Mouse (Mus musculus) thymus, adult 2 months (tissue): ENCODE results near the gene Gm17359.

Source experiments
- CTCF ChIP-seq: fragments of 200-500 bp; IDR thresholded peaks from 2 replicates; pipeline ENCODE4 v1.5.1; 2012; ENCODE audit warnings: mild to moderate bottlenecking, control low read depth, low read length, moderate library complexity, borderline replicate concordance; ENCODE audit not compliant: control insufficient read depth, poor library complexity, insufficient read depth; ENCODE audit errors: extremely low read depth
- POLR2A ChIP-seq: fragments of 200-500 bp; IDR thresholded peaks from 2 replicates; pipeline ENCODE4 v1.6.1; 2012; ENCODE audit warnings: mild to moderate bottlenecking, low read length, control low read depth, moderate library complexity; ENCODE audit not compliant: control insufficient read depth, poor library complexity, insufficient read depth; ENCODE audit errors: extremely low read depth

- TF ChIP-seq CTCF, result no peak
- no peak for TF ChIP-seq POLR2A
Measured at GRCm38 (mm10) chr3:79371506-79372195, 35.2 kb downstream of the Gm17359 start.
